Mouse (Mus musculus): ENCODE results near the gene Sox6. TPM values are rescaled to one million over a fixed set of nuclear protein-coding genes. Genes with fewer than 3 reads are reported as not detected.

Sox6 gene
- polyA plus RNA-seq, 1 experiment = 8.1 TPM

DNA sequence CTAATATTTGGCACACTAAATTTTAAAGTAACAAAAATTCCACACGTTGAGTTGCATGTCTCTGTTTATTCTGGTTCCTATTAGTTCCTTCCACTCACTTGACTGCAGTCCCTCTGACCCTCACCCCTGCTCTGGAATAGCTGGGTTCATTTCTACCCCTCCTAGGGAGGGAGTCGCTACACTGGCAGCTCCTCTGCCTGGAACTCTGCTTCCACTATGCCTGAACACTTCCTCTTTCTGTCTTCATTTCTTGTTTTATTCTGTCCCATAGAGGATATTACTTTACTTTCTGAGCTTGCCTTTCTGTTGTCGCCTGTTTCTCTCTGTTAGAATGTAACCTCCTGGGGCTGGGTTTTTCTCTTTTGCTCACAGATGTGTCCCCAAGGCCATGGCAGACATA lies 203.6 kb downstream of the Sox6 start:
- DNase-seq (ENCODE audit: extremely low spot score in 1 of 2, low spot score in 1 of 2) = no peak

DNA sequence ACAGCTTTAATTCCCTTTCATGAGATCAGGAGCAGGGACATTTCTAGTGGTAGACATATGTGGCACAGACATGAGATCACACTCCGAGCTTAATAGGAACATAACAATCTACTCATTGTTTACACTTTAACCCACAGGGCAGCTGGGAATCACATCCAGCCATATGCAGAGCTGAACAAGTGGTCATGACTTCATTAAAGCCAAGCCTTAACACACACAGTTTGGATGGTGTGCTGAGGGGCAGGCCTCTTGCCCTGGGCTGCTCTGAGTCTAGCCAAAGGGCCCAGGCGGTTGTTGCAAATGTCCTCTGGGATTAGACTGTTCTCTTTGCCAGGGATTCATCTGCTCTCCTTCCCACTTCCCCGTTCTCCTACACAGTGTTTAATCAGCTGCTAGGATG lies 204.9 kb downstream of the Sox6 start:
- DNase-seq (ENCODE audit: extremely low spot score in 1 of 2, low spot score in 1 of 2) = no peak

DNA sequence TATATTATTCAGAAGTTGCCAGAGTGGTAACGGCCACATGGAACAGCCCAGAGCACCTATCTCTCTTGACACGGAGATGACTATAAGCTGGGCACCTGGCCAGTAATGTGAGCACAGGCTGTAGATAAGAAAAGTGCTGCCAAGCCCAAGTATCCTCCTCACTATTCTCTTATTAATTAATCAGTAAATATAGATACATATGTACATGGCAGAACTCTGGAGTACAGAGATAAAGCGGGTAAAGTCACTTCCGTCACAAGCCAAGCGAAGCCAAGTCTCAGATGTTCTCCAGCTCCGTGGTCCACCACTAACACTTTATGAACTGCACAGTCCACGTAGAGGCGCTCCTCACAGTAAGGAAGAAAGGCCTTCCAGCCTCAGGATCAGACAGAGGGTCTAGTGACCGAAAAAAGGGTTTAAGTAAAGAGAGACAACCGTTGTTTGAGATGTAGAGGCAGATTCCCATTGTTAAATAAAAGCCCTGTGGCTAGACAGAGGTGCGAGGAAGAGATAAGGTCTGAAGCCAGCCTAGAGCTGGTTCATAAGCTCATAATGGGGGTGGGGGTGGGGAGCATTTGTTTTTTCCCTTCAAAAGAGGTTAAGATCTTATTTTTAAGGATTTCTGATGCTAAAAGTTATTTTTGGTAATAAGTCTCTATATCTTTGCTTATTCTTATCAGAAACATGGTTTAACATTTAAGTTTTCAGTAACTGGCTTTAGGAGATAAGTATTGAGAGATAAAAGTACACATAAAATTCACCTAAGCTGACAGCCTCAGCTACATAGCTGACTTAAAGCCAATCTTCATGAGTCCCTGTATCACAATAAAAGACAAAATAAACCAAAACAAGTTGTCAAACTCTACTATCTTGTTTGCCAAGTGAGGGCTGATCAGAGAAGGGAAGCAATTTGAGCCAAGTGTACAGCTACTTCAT lies 207.4 kb downstream of the Sox6 start:
- DNase-seq (ENCODE audit: extremely low spot score in 1 of 2, low spot score in 1 of 2) = no peak

DNA sequence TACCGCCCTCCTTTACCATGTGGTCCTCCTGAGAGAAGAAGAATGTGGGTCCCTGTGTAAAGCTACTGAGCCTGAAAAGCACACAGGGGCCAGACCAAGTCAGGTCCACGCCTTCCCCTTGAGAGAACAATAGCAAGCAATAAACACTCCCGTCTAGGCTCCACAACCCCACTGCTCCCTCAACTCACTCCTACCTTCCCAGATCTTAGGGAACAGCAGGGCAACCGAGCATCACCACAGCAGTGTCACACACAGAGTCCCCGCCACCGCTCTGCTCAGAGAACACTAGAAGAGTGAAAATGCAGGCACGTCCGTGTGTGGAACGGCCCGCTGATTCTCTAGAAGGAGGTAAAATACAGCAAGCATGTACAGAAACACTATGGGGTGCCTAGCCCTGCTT lies 208.2 kb downstream of the Sox6 start:
- DNase-seq (ENCODE audit: extremely low spot score in 1 of 2, low spot score in 1 of 2) = no peak

DNA sequence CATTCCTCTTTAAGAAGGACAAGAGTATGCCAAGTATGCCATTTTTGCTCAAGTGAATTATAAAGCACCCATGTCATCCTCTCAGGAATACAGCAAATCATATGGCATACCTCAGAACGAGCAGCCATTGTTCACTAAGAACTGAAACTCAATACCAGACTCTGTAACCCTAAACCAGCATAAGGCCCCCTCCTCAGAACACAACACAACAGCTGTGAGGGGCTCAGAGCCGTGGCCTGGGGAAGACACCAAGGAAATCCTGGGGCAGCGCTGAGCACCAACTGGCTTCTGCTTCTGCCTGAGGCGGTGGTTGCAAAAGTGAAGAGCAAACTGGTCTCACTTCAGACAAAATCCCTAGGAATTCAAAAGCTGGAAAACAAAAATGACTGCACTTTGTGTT lies 208.8 kb downstream of the Sox6 start:
- DNase-seq (ENCODE audit: extremely low spot score in 1 of 2, low spot score in 1 of 2) = no peak

DNA sequence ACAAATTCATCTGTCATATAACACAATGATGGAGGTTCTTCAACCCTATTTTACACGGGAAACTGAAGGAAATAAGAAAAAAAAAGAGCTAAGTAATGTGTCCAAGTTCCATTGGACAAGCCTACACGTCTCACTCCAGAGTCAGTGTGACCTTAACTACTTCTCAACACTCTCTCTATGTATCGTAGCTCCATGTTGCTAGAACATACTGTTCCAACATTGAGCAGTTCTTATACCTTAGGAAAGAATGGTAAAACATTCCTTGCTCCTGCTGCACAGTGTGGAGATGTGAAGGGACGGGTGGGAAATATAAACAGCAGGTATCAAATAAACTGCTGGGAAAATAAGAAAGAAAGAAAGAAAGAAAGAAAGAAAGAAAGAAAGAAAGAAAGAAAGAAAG lies 209.3 kb downstream of the Sox6 start:
- no peak for DNase-seq (ENCODE audit: extremely low spot score in 1 of 2, low spot score in 1 of 2)

DNA sequence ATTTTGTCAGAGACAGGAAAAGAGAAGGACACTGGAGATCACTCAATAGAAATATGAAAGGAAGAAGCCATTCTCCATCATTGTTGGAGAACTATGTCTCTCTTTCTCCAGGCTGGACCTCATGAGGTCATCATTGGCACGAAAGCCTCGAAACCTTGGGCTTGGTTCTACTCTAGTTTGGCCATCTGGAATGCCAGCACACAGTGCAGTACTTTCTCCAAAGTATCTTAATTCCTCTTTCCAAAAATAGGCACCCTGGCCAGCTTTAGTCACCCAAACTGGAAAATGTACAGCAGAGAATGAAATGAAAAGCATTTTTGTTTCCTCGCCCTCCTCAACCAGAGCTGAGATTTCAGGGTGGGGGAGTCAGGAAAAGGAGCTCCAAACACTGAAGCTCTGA lies 213.3 kb downstream of the Sox6 start:
- DNase-seq (ENCODE audit: extremely low spot score in 1 of 2, low spot score in 1 of 2) = peak in 1 of 2 experiments; percentile 35

DNA sequence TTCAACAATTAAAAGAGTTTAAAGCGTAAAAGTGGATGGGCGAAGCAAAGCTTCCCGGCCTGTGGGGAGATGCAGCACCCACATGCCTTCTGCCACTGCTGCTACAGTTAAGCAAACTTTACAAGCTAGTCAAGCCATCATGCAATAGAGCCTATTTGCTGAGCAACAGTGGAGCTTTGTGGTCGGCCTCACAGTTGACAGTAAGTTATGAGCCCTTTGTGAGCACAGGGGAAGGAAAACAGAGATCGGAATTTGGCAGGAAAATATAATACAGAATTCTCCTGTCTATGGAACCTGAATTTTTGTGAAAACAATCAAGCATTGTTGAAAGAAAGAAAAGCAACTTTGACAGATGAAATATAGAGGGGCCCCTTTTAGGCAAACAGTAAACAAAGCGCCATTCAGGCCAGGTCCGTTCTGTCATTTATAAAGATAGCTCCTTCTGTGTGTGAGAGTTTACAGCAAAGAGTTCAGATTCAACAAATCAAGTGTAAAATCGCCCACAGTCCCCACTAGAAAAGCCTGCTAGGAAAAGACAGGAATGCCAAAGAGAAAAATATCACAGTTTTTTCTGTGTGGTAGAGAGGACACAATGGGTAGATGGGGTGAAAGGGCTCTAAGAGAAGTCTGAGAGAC lies 213.9 kb downstream of the Sox6 start:
- peak in 1 of 2 experiments; percentile 17 for DNase-seq (ENCODE audit: extremely low spot score in 1 of 2, low spot score in 1 of 2)

DNA sequence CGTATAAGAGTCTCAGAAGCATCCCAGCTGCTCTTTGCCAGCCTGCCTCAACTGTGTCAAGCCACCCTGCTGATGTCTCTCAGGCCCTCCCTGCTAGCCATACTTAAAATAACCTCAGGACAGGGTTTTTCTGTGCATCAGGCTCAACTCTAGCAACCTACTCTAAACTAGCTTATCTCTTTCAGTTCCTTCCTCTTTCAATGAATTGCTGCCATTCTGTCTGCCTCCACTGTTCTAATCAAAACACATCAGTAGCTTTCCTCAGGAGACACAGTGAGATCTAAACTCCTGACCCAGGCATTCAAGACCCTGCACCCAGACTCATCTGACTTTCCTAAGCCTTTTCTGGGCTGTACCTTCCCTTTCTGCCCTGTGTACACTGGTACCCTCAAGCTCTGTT lies 219.5 kb downstream of the Sox6 start:
- DNase-seq (ENCODE audit: extremely low spot score in 1 of 2, low spot score in 1 of 2) = no peak

DNA sequence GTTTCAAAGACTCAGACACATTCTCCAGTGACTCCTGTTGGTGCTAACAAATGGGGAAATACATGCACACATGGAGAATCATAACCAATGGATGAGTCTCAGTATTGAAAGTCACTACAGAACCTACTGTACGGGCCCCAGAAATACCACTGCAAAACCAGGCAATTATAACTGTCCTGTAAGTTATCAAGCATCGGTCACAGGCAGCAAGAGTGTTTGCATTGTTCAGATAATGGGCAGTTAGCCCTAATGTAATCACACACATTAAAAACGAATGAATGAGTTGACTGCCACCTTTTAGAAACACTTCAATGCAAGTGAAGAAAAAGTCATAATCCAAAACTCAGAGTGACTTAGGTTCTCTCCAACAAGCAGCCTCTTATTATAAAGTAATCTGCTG lies 235.3 kb downstream of the Sox6 start:
- no peak for DNase-seq (ENCODE audit: extremely low spot score in 1 of 2, low spot score in 1 of 2)

DNA sequence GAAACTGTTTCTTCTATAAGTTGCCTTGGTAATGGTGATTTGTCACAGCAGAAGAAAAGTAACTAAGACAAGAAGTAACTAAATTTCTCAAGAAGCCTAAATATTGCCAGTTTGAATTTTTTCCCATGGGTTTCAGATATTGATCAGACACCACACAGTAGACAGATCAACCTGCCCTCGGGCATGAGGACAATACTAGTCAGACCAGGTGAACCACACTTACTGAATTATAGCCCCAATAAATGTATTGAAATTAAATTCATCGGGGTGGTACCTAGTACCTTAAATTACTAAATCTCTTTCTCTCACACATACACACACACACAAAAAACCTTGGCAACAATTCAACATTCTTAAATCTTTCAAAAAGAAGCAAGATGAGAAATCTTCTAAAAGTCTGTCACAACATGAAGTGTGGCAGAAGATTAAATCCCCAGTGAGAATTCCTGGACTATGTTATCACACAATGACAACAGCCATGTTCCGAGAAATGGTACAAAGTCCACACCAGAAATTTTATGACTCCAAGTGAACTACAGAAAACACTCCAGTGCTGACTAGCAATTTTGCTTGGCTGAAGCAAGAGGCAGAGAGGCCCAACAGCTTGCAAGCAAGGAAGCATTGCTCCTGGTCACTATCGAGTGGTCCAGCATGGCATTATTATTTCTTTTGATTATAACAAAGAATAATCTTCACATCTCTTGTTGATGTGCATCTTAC lies 244.3 kb downstream of the Sox6 start:
- DNase-seq (ENCODE audit: extremely low spot score in 1 of 2, low spot score in 1 of 2) = no peak

DNA sequence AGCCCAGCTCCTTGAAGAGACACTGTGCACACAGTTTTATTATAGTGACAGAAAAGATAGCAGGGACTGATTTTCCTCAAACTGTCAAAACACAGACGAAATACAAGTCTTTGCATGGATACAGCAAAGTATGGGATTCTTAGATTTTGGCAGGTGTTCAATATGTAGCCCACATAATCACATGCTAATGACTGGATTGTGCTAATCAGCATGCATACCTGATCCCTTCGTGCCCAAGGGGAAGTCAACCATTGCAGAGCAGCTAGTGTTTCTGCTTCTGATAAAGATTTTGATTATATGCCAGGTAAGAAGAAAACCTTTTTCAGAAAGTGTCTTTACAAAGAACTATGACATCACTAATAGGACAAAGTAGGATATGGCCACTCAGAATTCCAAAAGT lies 245.8 kb downstream of the Sox6 start:
- DNase-seq (ENCODE audit: extremely low spot score in 1 of 2, low spot score in 1 of 2) = no peak

DNA sequence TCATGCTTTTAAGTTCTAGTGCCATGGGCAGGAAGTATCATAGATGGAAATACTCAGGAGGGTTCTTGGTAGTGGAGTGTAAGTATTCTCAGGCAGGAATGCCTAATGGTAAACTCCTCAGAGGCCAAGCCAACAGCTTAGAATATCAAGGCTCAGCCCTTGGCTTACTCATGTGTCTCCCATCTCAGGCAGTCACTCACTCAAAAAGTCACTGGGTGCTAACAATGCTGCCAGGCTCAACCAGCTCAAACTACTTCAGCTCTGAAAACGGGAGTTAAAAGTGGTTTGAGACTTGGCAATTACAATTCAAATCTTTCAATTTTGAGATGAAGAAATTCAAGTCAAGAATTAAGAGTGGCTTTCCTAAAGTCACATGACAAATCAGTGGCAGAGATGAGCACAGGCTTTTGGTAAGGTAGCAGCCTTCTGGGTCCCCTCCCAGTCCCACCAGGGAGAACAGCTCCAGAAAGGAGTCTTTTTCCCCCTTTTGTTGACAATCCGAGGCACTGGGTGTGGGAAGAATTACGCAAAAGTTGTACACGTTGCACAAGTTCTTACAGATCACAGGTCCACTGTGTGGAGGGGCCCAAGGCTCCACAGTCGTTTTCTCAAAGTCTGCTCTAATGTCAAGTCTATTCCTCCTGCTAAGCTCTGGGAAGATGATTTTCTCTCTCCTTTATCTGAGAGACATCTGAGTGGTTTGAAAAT lies 249.3 kb downstream of the Sox6 start:
- DNase-seq (ENCODE audit: extremely low spot score in 1 of 2, low spot score in 1 of 2) = no peak

DNA sequence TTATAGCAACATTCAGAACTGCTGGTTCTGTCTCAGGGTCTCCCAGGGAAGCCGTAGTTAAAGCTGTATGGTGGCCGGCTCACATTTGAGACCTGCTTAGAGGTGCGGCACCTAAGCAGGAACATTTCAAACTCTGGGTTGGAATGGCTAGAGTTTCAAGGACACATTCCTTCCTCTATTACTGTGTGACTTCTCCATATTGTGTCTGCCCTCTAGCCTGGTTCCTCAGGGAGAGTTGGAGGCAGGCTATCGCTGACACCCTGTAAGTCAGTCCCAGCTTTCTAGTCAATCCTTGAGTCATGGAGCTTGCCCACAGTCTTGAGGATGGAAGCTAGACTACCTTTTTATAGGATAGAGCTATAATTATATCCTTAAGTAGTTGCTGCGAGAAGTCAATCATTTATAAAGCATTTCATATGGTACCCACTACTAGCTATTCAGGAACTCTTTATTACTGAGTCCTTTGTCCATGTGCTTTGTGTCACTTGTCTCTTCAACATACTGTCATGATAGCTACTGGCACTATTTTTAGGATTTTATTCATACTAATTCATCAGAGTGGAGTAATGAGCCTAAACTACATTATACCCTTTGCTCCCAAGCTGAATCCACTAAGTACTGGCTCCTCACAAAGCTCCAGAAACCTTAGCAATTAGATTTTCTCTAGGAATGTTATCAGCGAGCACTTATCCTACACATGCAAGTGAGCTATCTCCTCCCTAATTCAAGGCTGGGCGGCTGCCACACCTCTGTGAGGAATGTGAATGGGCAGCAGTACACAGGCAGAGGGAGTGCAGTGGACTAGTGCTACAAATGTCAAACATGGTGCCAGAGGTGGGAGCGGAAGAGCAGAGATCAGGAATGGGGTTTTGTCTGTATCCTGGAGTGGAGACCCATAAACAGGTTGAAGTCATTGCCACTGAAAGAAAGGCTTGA lies 254.3 kb downstream of the Sox6 start:
- DNase-seq (ENCODE audit: extremely low spot score in 1 of 2, low spot score in 1 of 2) = no peak

DNA sequence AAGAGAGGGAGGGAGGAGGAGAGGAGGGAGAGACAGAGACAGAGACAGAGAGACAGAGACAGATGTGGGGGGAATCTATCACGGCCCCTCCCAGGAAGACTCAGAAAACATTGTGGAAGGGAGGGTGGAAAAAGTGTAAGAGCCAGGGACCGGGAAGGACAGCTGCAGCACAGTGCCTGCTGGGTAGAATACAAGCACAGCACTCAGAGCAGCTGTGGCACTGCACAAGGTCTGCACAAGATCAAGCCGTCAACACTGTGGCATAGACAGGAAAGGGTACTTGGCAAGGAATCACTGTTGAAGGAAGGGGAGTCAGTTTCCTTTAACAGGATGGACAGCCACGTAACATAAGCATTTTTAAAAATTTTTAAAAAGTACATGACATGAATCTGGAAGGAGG lies 258.4 kb downstream of the Sox6 start:
- DNase-seq (ENCODE audit: extremely low spot score in 1 of 2, low spot score in 1 of 2) = no peak

DNA sequence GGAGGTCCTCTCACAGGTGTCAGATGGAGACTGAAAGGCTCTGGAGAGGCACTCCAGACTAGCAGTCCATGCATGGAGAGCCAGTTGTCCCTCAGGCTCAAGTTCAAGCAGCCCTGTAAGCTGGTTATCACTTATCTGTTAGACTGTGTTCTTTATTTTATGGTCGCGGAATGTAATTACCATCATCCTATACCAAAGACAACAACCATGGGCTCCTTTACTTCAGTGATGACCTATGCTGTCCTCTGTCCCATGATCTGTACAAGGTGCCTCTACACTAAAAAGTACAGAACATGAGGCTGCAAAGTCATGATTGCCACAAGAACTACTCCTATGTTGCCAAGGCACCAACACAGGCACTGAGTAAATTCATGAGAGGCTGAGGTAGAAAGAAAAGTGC lies 259.1 kb downstream of the Sox6 start:
- no peak for DNase-seq (ENCODE audit: extremely low spot score in 1 of 2, low spot score in 1 of 2)

DNA sequence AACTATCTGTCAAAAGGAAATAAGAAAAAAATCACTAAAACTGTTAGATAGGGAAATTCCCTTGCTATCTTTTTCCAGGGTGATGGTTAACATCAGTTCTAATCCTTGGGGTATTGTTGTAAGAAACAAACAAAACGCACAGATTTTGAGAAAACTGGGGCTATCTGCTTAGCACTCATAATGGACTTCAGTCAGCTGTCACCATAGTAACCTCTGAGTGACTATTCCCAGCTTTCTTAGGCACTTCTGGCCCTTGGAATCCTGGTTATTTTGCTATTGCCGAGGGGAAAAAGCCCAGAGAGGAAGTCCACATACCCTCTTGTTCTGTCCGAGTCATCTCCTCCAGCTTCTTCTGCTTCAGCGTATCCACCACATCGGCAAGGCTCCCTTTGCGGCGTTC lies 261.9 kb downstream of the Sox6 start:
- DNase-seq (ENCODE audit: extremely low spot score in 1 of 2, low spot score in 1 of 2) = no peak

DNA sequence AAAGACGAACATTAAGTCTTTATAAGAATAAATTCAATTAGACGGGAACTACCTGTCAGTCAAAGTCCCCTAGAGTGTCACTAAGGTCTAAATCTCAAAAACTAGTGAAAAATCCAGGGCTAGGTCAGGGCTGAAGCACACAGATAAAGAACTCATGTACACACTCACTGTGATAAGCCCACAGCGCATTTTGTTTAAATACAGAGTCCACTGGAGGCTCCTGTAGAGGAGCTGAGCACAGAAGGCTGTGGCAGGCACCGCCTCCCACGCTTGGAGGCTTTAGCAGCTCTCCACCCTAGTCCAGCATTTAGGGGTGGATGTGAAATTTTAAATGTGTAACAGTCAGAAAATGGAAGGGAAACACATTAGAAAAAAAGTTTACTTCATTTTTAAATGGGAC lies 262.3 kb downstream of the Sox6 start:
- peak in 1 of 2 experiments; percentile 16 for DNase-seq (ENCODE audit: extremely low spot score in 1 of 2, low spot score in 1 of 2)

DNA sequence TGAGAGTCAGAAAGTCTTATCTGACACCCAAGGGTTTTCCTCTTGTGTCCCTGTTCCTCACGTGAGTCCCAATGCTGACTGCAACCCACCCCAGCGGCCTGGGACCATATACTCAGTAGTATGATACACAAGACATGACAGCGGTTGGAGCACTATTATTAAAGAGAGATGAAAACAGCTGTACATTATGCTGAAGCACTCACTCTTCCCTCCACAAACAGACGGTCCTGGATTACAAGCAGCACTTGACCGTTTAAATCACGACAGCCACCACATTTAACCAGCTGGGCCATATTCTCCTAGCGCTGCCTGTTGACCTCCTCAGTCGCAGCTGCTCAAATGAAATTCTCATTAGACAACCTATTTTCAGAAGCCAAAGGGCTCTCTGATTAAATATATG lies 272.3 kb downstream of the Sox6 start:
- DNase-seq (ENCODE audit: extremely low spot score in 1 of 2, low spot score in 1 of 2) = no peak

DNA sequence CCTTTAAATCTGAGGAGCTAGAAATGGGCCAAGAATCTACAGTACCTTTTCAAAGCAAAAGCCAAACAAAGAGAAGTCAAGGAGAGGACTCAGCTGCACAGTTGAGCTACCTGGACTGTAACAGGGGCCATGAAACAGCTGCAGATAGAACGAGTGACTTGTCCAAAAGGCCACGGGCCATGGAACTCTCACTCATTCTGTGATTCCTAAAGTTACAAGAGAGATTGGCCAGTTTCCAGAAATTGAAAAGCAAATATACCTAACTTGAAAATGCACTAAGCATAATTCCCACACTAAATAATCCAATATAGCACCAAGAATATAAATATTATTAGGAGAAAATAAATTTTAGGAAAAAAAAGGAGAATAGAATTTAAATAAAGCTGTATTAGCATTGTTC lies 274.7 kb downstream of the Sox6 start:
- no peak for DNase-seq (ENCODE audit: extremely low spot score in 1 of 2, low spot score in 1 of 2)

Measured in frontal cortex, adult 2 months (tissue).